Mouse (Mus musculus): ENCODE results near the gene Lrp10.

Lrp10 gene

DNA sequence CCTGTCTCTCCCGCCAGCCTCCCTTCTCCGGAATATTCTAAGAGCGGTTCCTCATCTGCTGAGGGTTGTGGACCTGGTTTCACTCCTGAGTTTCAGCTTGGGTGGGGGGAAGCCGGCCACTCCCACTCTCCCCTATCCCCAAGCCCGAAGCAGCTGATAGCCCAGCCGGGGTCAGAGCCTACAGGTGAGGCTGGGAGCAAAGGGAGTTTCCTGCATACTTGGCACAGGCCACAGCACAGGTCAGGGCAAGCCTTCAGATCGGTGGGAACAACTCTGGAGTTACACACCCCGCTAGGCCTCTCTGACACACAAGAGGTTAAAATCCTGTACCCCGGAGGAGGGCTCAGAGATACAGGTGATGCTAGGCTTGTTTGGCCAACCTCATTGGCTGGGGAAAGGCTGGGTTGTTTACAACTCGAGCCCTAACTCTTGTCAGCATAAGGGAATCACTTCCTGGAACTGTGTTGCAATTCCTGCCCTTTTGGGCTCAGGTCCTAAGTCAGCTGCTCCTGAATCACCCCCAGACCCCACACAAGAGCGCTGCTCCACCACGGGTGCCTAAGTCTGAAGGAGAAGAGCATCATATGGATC lies 29.9 kb upstream of the Lrp10 start:
- no peak for DNase-seq (ENCODE audit: low spot score in 2 of 2)

DNA sequence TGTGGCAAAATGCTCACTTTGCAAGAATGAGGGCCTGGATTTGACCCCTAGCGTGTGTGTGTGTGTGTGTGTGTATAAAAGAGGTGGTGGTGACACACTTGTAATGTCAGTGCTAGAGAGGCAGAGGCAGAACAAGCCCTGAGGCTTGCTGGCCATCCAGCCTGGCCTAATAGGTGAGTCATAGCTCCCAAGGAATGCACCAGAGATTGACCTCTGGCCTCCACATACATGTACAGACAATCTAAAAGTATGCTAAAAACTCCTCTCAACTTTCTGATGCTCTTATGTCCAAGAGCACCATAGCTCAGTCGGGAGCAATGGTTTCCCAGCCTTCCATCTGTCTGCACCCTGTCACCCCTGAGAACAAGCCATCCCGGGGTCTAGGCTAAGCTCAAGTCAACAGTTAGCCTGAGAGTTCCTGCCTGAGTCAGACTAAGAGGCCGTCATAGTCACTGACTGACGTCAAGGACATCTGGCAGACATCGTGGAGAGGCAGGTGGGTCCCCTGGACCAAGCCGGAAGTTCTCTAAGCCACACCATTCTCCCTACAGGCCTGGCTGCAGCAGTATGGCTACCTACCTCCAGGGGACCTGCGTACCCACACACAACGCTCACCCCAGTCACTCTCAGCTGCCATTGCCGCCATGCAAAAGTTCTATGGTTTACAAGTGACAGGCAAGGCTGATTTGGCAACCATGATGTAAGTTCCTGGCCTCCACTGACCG lies 28.6 kb upstream of the Lrp10 start:
- DNase-seq (ENCODE audit: low spot score in 2 of 2), result no peak

DNA sequence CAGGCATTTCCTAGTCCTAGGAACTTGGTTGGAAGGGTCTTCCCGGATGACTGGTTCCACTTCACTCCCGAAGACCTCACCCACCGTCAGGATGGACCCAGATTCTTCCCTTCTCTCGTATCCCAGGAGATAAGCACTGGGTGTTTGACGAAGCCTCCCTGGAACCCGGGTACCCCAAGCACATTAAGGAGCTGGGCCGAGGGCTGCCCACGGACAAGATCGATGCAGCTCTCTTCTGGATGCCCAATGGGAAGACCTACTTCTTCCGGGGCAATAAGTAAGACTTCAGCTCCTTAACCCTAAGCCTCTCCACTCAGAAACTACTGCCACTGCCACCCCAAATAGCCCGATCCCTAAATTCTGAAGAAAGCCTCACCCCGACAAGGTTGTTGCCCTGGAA lies 24.8 kb upstream of the Lrp10 start:
- no peak for DNase-seq (ENCODE audit: low spot score in 2 of 2)

DNA sequence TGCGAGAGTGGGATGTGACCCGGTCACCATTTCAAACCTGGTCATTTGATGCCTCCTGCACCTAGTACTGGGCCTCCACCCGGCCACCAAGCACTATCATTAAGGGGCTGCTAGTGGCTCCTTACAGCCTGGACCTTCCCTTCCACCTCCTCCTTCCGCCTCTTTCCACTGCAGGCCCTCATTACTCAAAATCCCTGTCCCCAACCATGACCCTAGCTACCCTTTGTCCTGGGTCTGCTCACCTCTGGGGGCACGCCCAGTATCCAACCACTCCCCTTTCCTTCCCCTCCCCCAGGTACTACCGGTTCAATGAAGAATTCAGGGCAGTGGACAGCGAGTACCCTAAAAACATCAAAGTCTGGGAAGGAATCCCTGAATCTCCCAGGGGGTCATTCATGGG lies 24.3 kb upstream of the Lrp10 start:
- DNase-seq (ENCODE audit: low spot score in 2 of 2), result no peak

DNA sequence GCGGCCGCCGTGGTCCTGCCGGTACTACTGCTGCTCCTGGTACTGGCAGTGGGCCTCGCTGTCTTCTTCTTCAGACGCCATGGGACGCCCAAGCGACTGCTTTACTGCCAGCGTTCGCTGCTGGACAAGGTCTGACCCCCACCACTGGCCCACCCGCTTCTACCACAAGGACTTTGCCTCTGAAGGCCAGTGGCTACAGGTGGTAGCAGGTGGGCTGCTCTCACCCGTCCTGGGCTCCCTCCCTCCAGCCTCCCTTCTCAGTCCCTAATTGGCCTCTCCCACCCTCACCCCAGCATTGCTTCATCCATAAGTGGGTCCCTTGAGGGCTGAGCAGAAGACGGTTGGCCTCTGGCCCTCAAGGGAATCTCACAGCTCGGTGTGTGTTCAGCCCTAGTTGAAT lies 23.4 kb upstream of the Lrp10 start:
- no peak for DNase-seq (ENCODE audit: low spot score in 2 of 2)

DNA sequence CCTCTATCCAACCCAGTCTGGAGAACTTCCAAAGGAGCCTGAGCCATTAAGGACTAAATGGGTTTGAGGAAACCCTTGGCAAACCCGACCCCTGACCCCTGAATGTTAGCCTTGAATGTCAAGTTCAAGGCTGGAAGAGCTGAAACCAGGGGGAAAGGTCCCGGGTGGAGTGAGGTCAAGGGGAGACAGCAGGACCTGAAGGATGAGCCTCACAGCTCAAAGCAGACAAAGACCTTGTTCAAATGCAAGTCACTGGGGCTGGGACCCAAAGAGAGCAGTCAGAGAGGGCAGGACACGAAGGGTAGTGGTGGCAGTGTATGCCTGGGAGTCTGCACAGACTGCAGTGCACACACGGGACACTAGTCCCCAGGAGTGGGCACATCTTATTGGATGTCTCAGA lies 22.6 kb upstream of the Lrp10 start:
- DNase-seq (ENCODE audit: low spot score in 2 of 2), result no peak

DNA sequence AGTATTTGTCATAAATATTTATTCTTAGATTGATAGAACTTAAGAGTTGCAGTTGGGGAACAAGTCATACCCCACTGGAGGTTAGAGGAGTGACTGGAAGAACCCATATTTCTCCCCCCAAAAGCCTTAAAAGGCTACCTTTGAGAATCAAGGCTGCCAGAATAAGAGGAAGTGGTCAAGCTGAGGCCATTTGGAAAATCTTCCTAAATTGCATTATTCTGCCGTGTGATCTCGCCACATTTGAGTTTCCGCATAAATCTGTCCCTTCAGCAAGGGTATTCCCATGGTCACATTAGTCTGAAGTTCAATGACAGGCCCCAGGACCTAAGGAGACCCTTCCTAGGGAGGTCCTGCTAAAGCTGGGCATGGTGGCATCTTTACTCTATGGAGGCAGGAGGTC lies 21.4 kb upstream of the Lrp10 start:
- DNase-seq (ENCODE audit: low spot score in 2 of 2), result no peak

DNA sequence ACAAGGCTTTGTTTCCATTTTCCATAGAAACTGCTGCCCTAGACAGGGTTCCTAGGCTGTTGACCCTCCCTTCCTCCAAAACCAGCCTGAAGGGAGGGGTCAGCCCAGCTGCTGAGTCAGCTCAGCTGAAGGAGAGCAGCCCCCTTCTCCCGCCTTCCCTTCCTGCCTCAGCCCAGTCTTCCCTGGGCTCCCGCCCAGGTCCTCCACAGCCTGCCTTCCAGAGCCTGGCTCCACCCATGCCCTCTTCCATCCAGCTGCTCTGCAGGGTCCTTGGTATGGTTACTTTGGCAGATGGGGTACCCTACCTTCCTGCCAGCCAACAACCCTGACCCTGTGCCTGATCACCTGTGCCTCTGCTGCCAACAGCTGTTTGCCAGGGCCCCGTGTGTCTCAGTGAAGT lies 20.7 kb upstream of the Lrp10 start:
- DNase-seq (ENCODE audit: low spot score in 2 of 2), result no peak

DNA sequence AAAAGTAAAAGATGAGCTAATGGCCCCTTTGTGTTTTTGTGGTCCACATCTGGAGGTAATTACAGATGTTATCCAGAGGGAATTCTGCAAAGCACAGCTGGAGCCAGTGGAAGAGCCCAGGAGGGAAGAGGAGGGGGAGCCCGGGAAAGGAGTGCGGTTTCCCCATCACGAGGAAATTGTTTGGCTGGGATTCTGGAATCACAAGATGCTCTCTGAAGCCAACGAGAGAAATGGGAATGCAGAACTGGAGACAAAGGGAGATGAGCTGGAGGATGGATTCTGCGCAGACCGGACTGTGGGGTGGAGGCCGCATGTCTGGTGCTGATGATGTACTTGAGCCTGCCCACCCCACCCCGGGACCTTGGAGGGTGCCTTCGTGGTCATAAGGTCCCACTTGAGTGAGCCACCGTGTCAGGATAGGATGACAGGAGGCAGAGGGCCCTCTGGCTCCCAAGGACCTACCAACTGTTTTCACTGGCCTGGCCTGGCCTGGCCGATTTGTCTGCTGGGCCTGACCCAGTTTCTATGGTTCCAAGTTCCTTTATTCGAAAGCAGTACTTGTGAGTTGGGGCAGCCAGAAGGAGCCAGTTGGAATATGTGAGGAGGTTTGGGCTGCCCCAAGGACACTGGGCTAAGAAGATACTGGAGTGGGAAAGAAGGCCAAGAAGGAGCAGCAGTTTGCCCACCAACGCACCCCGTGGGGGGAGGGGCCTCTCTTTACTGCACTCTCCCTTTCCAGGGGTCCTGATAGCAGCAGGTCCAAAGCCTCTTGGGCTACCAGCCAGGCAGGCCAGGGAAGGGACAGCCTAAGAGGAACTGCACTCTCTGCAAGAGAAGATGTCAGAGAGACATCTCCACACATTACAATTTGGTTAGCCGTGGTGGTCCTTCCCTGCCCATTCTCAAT lies 20.0 kb upstream of the Lrp10 start:
- no peak for DNase-seq (ENCODE audit: low spot score in 2 of 2)

DNA sequence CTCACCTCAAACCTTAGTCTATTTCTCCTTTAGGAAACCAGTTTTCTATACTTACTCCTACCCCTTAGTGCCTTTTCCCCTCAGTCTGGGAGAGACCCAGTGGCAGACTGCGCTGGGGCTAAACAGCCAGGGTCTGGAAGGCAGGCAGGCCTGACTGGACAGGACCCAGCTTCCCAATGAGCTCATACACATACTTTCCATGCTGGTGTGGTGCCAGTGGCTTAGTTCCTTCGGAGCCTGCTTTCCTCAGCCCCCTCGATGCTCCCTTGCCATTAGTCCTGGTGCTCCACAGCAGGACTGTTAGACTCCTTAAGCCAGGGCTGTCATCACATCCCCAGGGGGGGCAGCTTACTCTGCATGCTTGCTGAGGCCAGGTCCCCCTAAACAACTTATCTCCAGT lies 18.5 kb upstream of the Lrp10 start:
- DNase-seq (ENCODE audit: low spot score in 2 of 2), result no peak

DNA sequence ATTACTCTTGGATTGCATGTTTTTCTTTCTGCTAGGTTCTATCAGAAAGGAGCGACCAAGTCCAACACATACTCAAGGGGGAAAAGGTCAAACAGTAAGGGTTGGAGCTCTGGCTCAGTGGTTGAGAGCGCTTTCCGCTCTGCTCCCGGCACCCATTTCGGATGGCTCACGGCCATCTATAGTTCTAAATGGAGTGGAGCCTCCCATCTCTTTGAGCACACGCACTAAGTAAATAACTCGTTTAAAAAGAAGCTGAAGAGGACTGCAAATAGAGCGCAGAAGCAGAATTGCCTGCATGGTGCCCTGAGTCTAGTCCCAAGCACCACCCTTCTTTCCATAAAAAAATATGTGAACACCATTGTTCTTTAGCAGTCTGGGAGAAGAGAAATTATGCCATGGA lies 10.4 kb upstream of the Lrp10 start:
- no peak for DNase-seq (ENCODE audit: low spot score in 2 of 2)

DNA sequence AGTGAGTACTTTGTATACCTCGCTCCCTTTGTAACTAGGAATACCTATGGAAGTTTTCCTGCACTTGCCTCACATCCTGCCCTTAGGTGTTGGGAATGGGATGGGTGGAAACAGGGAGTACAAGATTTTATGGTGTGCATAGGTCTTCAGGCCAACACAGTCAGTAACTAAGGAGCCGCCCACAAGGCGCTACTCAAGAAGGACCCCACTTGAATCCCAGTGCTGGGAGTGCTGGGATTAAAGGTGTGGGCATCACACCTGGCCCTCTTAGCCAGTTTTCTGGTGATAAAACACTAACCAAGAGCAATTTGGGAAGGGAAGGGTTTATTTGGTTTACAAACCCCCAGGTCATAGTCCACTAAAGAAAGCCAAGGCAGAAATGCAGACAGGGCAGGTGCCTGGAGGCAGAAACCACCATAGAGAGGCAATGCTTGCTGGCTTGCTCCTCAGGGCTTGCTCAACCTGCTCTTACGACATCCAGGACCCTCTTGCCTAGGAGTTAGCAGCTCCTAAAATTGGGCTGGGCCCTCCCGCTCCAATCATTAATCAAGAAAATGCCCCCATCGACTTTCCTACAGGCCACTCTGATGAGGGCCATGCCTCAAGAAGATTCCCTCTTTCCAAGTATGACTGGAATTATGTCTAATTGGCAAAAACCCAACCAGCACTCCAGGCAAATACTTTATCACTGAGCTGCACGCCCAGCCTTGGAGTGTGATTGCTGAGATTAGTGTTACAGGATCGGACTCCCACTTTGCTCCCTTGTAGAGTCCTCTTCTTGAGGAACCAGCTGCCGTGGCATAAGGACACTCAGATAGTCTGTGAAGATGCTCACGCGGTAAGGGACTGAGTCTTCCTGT lies 9.0 kb upstream of the Lrp10 start:
- no peak for DNase-seq (ENCODE audit: low spot score in 2 of 2)

DNA sequence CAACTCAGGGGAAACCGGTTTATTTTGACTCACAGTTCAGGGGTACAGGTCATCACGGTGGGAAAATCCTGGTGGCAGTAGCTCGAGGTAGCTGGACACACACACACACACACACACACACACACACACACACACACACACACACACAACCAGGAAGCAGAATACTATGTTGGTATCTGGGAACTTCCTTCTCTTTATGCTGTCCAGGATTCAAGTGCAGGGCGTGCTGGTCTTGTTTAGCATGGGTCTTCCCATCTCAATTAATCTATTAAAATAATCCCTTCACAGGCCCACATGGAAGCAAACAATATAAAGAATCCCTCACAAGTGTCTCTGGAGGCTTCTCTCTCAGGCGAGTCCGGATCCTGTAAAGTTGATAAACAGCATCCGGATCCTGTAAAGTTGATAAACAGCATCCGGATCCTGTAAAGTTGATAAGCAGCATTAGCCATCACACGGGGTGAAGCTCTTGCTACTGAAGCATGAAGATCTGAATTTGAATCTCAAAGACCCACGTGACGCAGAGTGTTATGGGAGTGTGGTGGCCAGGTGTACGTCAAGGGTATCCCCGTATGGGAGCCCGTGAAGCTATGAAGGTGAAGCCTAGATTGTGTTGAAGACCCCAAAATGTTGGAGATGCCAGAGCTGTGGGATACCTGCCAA lies 5.9 kb upstream of the Lrp10 start:
- DNase-seq (ENCODE audit: low spot score in 2 of 2), result no peak

DNA sequence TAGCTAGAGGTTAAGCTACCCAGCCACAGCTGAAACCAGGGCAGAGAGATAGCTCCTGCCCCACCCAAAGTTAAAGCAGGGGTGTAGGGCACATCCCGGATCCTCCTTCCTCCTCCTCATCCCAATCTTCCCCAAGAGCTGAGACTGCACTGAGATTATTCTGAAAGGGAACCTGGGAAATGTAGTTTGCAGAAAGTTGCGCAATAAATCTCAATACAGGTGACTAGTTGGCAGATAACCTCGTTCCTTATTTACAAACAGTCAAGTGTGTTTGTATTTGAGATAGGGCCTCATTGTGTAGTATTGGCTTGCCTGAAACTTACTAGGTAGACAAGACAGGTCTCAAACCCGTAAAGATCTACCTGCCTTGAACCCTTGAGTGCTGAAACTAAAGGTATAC lies 1.8 kb upstream of the Lrp10 start:
- no peak for DNase-seq (ENCODE audit: low spot score in 2 of 2)

DNA sequence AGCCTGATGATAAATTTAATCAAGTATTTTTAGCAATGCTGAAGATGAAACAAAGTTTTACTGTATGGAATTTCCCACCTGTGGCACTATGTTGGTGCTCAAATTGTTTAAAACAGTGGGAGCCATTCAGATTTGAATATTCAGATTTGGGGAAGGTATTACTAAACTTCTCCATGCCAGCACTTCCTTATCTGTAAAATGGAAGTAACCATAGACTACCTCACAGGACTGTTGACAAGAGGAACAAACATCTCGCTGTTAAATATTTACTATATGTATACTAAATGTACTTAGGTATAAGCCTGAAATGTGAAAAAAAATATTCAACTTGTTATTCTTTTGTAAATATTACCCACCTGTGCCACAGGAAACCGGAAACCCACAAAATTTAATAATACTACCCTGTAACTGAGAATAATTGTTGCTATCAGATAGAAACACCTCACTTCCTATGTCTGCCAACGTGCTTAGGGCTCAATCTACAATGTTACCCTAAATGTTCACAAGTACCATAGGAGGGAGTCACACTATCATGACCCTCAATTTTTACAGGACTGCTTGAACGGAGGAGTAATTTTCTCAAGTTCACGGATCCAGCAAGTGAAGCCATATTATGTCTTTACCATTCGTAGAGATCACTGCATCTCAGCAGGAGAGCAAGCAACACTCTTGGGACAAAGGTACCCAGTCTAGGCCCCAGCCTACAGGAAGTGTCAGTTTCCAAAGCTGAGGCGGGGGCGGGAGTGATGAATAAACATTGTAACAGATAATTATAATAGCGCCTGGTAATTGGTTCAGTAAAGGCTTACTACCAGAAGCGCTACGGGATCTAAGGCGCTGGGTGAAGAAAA lies 604 bp upstream of the Lrp10 start:
- no peak for DNase-seq (ENCODE audit: low spot score in 2 of 2)

DNA sequence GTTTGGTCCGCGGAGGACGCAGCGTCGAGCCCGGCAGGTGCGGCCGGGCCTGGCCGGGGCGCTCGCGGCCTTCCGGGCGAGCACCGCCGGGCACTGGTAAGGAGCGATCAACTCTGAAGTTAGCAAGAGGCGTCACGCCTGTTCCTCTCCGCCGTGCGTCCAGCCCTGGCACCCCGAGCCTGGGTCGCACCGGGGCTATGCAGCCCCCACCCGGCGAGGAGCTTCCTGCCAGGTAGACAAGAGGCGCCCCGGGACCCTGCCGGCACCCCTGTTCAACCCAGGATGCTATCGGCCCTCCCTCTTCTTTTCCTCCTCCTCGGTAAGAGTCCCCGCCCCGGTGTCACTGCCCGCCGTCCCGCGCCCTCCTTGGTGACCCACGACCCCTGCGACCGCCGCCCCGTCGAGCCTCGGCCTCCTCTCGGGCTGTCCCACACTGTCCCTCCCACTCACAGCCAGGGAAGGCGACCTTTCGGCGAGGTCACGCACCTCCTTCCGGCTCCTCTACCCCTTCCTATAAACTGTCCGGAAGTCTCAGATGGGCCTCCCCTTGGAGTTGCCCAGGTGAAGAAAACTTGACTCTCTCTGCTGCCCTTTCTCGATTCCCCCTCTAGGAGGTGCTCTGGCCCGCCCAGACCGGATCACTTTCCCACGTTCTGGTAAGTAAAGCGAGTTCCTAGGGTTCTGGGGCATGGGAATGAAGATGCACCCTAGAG lies 512 bp downstream of the Lrp10 start:
- peak; percentile 77 to 80 for DNase-seq (ENCODE audit: low spot score in 2 of 2)

DNA sequence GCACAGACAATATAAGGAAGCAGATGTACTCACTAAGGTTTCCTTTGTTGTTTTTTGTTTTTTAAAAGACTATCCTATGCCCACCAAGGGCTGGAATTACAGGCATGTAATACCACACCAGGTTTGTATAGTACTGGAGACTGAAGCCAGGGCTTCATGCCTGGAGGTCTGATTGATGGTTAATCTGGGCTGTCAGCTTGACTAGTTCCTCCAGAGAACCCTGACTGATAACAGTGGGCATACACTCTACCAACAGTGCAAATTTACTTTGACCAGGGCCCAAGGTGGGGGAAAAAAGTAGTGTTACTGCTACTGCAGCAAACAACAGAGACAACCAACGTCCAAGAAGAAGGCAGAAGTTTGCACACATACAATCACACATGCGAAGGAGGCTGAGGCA lies 7.5 kb downstream of the Lrp10 start:
- no peak for DNase-seq (ENCODE audit: low spot score in 2 of 2)

DNA sequence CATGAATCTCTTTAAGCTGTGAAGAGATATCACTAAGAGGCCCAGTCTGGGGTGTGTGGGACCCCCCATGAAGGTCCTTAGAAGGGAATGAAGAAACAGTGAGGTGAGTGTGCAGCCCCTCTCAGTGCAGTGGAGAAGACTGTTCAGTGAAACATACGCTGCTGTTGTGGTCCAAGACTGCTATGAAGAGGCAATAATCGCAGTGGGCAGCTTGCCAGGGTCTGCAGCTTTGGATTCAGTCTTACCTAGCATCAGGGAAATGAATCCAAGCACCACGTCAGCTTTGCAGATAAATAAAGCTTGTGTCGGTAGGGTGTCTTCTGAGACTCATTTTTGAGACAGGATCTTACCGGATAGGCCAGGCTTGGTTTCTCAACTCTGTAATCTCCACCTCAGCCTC lies 8.7 kb downstream of the Lrp10 start:
- no peak for DNase-seq (ENCODE audit: low spot score in 2 of 2)

DNA sequence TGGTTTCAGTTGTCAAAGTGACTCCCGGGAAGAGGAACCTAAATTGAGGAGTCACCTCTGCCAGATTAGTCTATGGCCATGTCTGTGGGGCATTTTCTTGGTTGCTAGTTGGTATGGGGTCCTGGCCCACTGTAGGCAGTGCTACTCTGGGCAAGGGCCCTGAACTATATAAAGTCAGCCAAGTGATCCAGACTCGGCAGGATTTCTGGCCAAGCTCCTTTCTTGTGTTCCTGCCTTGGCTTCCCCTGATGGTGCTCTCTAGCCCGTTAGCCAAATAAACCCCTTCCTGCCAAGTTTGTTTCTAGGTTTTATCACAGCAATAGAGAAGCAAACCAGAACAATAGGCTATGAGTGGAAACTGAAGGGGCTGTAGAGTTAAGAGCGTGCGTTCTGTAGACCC lies 10.8 kb downstream of the Lrp10 start:
- no peak for DNase-seq (ENCODE audit: low spot score in 2 of 2)
